Mouse (Mus musculus): ENCODE data around the gene Hs6st1.

DNA sequence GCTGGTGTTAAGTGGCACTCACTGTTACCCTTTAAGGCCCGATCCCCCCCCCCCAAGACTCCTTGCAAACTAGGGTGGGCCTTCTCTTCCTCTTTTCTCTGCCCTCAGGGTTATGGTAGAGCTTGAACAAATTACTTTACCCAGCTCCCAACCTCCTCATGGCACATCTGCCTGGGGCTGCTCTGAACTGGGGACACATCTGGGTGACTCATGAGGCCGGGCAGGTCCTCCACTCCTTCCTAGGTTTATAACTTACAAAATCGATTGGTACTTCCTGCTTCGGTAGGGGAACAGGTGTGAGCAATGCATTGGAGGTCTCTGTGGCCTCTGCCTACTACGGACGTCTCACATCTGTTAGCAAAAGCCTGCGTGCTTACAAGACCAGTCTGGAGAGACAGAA, 3.0 kb downstream of the Hs6st1 start:
- TF ChIP-seq CTCF (IDR thresholded peaks at IDR 0.05; ENCODE audit: low read depth): no peak
- no peak for TF ChIP-seq EP300 (IDR thresholded peaks at IDR 0.05; ENCODE audit: low read depth)

Data from heart, postnatal 0 days (tissue).